Mouse (Mus musculus): ENCODE results near the gene Gm21454. TPM values are rescaled to one million over a fixed set of nuclear protein-coding genes. Genes with fewer than 3 reads are reported as not detected.

Gm21454 gene
- not detected for polyA plus RNA-seq (2017; shearing (Covaris generic))

DNA sequence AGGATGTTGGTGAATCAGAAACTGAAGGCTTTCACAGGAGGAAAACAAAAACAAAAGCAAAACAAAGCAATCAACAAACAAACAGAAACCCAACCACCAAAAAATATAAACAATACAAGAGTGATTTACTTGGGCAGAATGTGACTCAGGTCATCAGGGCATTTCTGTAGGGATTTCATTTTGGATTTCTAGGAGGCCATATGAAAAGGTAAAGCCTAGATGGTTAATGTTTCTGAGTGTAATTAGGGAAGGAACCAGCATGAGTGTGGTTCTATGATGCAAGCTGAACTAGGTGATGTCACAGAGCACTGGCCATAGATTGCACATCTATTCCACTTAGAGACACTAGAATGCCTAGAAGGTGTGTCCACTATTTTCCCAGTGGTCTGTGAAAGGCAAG, at the start of gene Gm21454, which contains the start of gene Gm21440:
TSS of gene Gm21454 (plus strand) at position 352 of the 400 bp plus-strand sequence.
TSS of gene Gm21440 (plus strand) at position 301 of the 400 bp plus-strand sequence.

DNA sequence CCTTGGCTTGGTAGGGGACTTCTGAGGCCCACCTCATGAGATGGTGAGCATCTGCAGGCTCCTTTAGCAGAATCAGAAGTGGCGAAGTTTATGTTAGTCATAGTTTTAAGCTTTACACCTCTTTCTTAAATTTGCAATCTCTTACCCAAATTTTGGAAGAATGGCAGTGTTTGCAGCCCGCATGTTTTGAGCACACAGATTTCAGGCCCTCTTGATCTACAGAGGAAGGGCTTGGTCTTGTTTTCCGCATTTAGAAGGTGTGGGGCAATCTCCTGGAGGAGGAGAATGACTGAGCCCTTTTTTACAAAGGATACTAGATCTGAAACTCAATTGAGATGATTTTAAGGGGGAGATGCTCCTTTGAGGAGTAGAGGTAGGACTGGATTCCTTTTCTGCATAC, 28.4 kb upstream of the Gm21454 start, which contains the start of gene Gm21828:
TSS of gene Gm21828 (minus strand) at position 101 of the 400 bp plus-strand sequence.

DNA sequence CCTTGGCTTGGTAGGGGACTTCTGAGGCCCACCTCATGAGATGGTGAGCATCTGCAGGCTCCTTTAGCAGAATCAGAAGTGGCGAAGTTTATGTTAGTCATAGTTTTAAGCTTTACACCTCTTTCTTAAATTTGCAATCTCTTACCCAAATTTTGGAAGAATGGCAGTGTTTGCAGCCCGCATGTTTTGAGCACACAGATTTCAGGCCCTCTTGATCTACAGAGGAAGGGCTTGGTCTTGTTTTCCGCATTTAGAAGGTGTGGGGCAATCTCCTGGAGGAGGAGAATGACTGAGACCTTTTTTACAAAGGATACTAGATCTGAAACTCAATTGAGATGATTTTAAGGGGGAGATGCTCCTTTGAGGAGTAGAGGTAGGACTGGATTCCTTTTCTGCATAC, 96.7 kb downstream of the Gm21454 start, which contains the start of gene Gm21725:
TSS of gene Gm21725 (minus strand) at position 101 of the 400 bp plus-strand sequence.

Other genes with a start within 250 kb of the Gm21454 start
- not detected for gene Gm20807, start 209.6 kb upstream of the Gm21454 start, polyA plus RNA-seq (2017; shearing (Covaris generic))
- not detected for gene Gm21891, start 119.0 kb upstream of the Gm21454 start, polyA plus RNA-seq (2017; shearing (Covaris generic))
- not detected for gene Gm21425, start 90.5 kb upstream of the Gm21454 start, polyA plus RNA-seq (2017; shearing (Covaris generic))
- not detected for gene Gm21828, start 28.5 kb upstream of the Gm21454 start, polyA plus RNA-seq (2017; shearing (Covaris generic))
- gene Gm21440, start 51 bp upstream of the Gm21454 start, polyA plus RNA-seq (2017; shearing (Covaris generic)): not detected
- gene Gm21725, start 96.6 kb downstream of the Gm21454 start, polyA plus RNA-seq (2017; shearing (Covaris generic)): not detected
- not detected for gene Gm21866, start 213.1 kb downstream of the Gm21454 start, polyA plus RNA-seq (2017; shearing (Covaris generic))
- not detected for gene Gm20773, start 241.6 kb downstream of the Gm21454 start, polyA plus RNA-seq (2017; shearing (Covaris generic))